Mouse (Mus musculus): ENCODE results near the gene Prl3d2.
"Not testable (repeated sequence)": the region's sequence is repeated elsewhere in the genome, so short reads cannot be mapped to it uniquely, and the experiment has no call there.

The Prl3d2 gene

GRCm38 (mm10) chr13:27121398-27121797 lies at the start of gene Prl3d2:
TSS of gene Prl3d2 (plus strand) at chr13:27121698.
- not testable (repeated sequence) for DNase-seq (ENCODE audit: low spot score)

- DNase-seq (ENCODE audit: low spot score), result not testable (repeated sequence)
Measured at GRCm38 (mm10) chr13:27093890-27094289, 27.6 kb upstream of the Prl3d2 start, which contains the start of gene Prl3d1. TSS of gene Prl3d1 (plus strand) at chr13:27094190.

GRCm38 (mm10) chr13:27148264-27148663 lies 26.8 kb downstream of the Prl3d2 start:
- no peak for DNase-seq (ENCODE audit: low spot score)

- not testable (repeated sequence) for DNase-seq (ENCODE audit: low spot score)
Measured at GRCm38 (mm10) chr13:27156490-27156889, 35.0 kb downstream of the Prl3d2 start, which contains the start of gene Prl3d3. TSS of gene Prl3d3 (plus strand) at chr13:27156790.

Data from ovary, adult 18-20 months (tissue).